Mouse (Mus musculus) heart, adult 18-20 months (tissue): ENCODE results near the gene Edem2. TPM values are rescaled to one million over a fixed set of nuclear protein-coding genes. Genes with fewer than 3 reads are reported as not detected.

Source experiments
- DNase-seq, 2 experiments: peaks; one replicate each; pipeline ENCODE4 v3.0.0; 2021 to 2022; ENCODE audit warnings: mixed read lengths in 1 of 2
- long read RNA-seq, 2 experiments: library from polyadenylated mRNA; stranded (forward); transcript quantifications; one replicate each; pipeline ENCODE4 v2.0.0; 2021
- total RNA-seq, 2 experiments: library from RNA; stranded (reverse); gene quantifications; 2 replicates each; pipeline ENCODE4 v1.2.3; 2021

The Edem2 gene
- total RNA-seq: 1 to 10 TPM; 5.0 to 8.2 TPM
- long read RNA-seq, experiment 1, transcript Edem2-201 (11 exons, 2,290 nt): major isoform, 8 of 14 reads
- long read RNA-seq, experiment 1, partial matches to known transcripts: 6 of 14 reads
- long read RNA-seq, experiment 1, other reads (novel, unspliced or antisense): 0 of 14 reads
- long read RNA-seq, experiment 2, transcript Edem2-201 (11 exons, 2,290 nt): major isoform, 7 of 11 reads
- long read RNA-seq, experiment 2, partial matches to known transcripts: 4 of 11 reads
- long read RNA-seq, experiment 2, other reads (novel, unspliced or antisense): 0 of 11 reads

GRCm38 (mm10) chr2:155729158-155729645 lies at the start of gene Edem2:
Gene Edem2, minus strand, starts transcription at chr2:155729475.
- peak; percentile 96 for DNase-seq

DNA sequence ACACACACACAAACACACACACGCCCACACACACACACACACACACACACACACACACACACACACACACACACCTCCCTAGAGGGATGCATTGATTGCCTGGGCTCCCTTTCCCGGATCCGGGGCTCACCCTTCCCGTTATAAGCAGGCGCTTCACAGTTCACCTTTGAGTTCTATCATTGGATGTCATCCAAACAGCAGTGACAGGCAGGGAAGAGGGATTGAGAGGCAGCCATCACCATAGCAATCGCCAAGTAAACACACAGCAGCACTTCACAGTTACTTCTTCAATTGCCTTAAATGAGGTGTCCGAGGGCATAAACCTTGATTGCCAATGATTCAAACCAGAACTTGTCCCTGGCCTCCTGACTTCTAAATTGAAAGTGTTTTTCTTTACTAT lies 49.8 kb upstream of the Edem2 start:
- no peak for DNase-seq

DNA sequence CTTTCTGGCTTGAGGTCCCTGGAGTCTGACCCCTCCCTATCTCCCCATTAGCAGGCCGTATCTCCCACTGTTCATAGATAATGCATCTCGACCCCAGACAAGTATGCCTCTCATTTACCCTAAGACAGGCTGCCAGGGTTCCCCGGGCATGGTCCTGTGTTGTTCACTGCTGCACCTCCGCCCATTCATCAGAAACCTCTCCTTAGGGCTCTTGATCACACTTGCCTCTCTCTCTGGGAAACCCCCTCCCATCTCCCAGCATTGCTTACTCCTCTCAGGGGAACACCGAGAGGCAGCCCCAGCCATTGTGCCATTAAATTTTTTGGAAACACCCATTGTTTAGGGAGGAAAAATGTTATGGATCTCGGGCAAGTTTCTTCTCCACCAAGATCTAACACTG lies 48.7 kb upstream of the Edem2 start:
- no peak for DNase-seq

DNA sequence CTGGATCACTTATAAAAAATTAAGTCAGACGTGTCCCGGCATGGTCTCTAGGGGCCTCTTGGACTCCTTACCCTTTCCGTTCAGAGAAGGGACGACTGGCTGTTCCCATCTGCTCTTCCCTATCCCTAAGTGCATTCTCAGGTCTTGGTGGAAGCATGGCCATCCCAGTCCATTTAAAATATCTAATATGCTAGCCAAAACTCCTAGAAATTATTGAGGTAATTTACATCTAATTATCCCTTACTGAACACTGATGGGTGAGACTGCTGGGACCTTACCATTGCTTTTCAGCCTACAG lies 48.4 kb upstream of the Edem2 start:
- no peak for DNase-seq

DNA sequence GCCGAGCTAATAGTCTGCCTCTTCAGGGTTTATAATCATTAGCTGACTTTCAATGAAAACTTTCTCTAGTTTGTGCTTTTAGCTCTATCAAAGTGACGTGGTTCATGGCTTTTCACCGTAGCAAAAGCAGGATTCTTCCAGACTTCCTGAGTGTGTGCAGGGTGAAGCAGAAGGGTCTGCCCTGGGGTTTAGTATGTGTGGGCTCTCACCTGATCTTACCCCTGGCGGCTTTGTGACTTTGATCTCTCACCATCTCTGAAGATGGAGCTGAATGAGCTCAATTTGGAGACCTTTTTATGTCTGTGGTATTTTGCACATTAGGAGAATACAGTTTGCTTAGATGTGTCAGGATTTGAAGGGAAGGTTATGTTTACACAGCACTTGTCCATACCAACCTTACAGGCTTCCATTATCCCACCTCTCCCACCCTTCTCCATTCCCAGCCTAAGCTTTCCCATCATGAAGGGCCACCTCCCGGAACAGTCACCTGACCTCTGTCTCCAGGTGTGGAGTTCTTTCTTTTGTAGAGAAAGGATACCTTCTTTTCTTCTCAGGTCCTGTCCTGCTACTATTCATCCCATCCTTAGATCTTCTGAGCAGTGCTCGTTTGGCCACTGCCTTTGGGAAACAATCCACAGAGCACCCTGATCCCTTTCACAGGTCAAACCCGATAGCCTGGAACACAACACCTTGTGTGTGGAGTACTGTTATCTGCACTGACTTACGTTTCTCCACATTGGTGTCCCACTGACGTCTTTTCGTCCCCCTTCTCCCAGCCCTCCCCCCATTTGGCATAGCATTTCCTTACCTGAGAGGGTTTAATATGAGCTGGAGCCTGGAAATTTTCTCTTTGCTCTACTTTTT lies 47.8 kb upstream of the Edem2 start:
- DNase-seq: no peak

- DNase-seq: peak; percentile 16 to 54
Observed at GRCm38 (mm10) chr2:155775685-155776263, 46.5 kb upstream of the Edem2 start.

- no peak for DNase-seq
Observed at GRCm38 (mm10) chr2:155774927-155775684, 45.8 kb upstream of the Edem2 start, which contains the start of gene Mmp24. Gene Mmp24, plus strand, starts transcription at chr2:155775342.

DNA sequence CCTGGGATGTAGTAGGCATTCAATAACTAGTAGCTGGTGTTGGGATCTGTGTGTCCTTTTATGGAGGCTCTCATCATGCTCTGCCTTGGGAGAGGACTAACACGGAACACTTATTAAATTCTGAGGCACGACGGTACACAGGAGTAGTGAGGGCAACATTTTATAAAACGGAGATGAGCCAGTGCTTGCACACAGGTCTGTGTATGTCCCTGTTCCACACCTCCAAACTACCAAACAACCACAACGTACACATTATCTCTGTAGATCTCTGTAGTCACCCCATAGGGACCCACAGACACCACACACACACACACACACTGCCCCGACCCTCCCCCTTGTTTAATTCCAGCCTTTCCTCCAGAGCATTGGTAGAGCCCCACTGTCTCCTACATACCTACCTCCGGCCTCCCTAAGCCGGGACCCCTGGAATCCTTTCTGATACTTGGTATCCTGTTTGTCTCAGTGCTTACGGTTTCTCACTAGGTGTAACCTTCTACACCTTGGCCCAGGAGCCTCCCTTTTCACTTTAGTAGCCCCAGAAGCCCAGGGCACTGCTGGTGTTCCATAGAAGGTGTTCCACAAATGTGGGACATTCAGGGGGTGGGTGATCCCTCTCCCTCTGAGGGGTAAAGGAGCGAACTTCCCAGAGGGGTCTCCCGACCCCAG lies 45.1 kb upstream of the Edem2 start:
- no peak for DNase-seq

DNA sequence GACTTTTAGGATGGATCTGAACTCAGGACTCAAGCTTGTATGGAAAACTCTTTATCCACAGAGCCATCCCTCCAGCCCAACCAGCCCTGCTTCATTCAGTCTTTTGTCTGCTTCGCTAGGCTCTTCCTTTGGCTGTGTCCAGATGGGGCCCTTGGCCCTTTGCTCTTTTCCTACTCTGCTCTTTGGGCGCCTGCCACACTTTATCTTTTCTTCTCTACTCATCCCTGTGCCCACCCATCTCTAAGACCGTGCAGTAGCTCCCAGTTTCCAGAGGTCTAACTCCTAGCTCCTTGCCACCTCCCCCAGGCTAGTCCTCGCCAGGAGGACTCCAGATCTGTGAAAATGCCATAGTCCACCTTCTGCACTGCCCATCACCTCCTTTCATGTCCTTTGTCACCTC lies 44.4 kb upstream of the Edem2 start:
- DNase-seq: no peak

GRCm38 (mm10) chr2:155764679-155765418 lies 35.6 kb upstream of the Edem2 start:
- DNase-seq: peak; percentile 61 to 89

- DNase-seq: no peak
Observed at GRCm38 (mm10) chr2:155756855-155757566, 27.7 kb upstream of the Edem2 start.

GRCm38 (mm10) chr2:155755746-155756145 lies 26.5 kb upstream of the Edem2 start:
- peak; percentile 31 to 46 for DNase-seq

DNA sequence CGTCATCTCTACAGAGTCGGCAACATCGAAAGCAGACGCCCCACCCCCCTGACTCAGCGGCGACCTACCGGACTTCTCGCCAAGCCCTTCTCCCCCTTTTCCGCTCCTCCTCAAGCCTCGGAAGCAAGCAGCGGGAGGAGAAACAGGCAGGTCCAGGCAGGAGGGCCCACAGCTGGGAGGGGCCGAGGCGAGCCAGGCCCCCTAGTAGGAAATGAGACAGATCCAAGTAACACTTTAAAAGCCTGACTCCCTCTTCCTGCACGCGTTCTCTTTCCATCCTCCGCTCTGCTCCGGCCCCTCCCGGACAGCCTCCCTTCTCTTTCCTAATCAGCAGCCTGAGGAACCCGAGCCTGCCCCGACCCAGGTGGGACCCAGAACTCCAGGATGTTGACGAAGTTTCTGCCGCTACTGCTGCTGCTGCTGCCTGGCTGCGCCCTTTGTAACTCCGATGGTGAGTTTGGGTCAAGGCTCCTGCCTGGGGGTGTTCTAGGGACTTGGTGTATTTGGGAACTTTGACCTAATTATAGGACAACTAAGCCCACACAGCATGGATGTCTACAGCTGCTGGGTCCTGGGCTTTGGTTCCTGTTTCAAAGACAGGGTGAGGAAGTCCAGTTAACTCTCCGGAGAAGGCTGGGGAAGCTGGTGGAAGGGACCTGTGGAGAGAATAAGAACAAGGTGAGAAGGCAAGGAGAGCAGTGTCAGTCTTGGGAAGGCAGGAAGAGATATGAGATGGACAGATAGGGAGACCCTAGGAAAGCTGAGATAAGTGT lies 21.9 kb upstream of the Edem2 start, which contains the start of gene Procr:
Gene Procr, plus strand, starts transcription at position 104 of the 773 bp plus-strand sequence.
- peak; percentile 70 to 80 for DNase-seq

- DNase-seq: no peak
Observed at GRCm38 (mm10) chr2:155749394-155749793, 20.1 kb upstream of the Edem2 start.

DNA sequence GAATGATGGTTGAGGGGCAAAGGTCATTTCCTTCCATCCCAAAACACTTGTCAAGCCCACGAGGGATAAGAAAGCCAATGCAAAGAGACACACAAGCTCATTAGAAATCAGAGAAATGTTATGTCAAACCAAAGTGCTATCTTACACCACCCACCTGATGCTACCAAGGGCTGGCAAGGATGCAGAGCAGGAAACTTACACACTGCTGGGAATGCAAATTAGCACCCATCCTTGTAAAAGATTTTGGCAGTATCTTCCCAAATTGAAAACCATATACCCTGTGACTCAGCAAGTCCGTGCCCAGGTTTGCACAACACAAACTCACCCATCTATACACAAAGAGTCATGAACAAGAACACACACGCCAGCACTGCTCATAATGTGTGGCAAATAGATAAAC lies 16.2 kb upstream of the Edem2 start:
- no peak for DNase-seq

DNA sequence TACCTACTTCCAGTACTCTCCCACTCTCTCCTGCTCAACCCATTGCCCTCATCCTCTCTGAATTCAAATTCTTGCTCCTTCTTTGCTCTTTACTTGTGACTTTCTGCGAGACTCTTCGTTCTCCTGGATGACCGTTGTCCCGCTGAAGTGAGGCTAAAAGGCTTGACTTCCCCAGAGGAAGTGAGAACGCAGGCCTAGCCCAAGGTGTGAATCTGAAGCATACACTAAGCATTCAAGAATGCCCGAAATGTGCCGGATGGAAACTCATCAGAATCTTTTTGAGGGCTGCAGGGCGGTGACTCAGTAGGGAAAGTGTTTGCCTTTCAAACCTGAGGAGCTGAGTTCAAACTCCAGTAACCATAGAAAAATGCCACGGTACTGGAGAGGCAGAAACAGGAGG lies 14.1 kb upstream of the Edem2 start:
- no peak for DNase-seq

DNA sequence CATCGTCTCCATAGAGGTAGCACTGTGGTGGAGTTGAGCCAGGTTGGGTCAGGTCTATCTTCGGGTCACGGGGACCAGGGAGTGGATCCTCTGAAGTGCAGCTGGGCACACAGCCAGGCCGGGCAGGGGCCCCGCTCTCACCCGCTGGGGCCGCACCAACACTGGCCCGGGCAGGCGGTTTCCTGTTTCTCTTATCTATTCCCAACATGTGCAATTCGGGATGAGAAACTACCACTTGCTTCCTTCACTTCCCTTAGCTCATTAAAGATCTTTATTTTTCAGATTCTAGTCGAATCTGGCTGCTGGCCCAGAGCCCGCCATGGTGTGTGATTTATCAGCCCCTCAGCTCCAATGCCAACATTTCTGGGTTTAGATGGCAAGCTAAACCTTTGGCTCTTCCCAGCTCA lies 13.7 kb upstream of the Edem2 start:
- peak; percentile 17 to 47 for DNase-seq

- DNase-seq: peak; percentile 22 to 24
Observed at GRCm38 (mm10) chr2:155742211-155742610, 12.9 kb upstream of the Edem2 start.

- DNase-seq: no peak
Observed at GRCm38 (mm10) chr2:155737803-155738202, 8.5 kb upstream of the Edem2 start.
